Mouse (Mus musculus) ES-E14 (cell line): ENCODE results near the gene Ccdc7a. TPM values are rescaled to one million over a fixed set of nuclear protein-coding genes. Genes with fewer than 3 reads are reported as not detected.

Experiments used
- DNase-seq: peaks from one replicate; pipeline ENCODE4 v3.0.0-alpha.2; 2013; ENCODE audit warnings: low read depth, low spot score
- H3K27ac ChIP-seq: 2 replicates; pipeline ENCODE4 v1.5.1; 2012; ENCODE audit warnings: low read depth, mild to moderate bottlenecking, low read length, moderate library complexity, mixed read lengths; ENCODE audit not compliant: poor library complexity, insufficient read depth, severe bottlenecking
- H3K36me3 ChIP-seq: 2 replicates; pipeline ENCODE4 v1.6.1; 2012; ENCODE audit warnings: mild to moderate bottlenecking, low read length, moderate library complexity, mixed read lengths; ENCODE audit not compliant: control insufficient read depth, poor library complexity, insufficient read depth, severe bottlenecking
- H3K4me1 ChIP-seq, 2 experiments: fragments of 150-350 bp in 1 of 2; sonication (generic) in 1 of 2; 2 replicates each; pipeline ENCODE4 v1.6.1; 2012; ENCODE audit warnings: low read length in 2 of 2, mild to moderate bottlenecking in 1 of 2, mixed read lengths in 1 of 2; ENCODE audit not compliant: control insufficient read depth in 2 of 2, insufficient read depth in 2 of 2, poor library complexity in 1 of 2
- H3K4me3 ChIP-seq, 2 experiments: fragments of 150-350 bp in 1 of 2; sonication (generic) in 1 of 2; 2 replicates each; pipeline ENCODE4 v1.5.1; 2012; ENCODE audit warnings: low read length in 2 of 2, low read depth in 1 of 2, mild to moderate bottlenecking in 1 of 2, mixed read lengths in 1 of 2; ENCODE audit not compliant: insufficient read depth in 1 of 2, poor library complexity in 1 of 2, severe bottlenecking in 1 of 2
- H3K9ac ChIP-seq: 2 replicates; pipeline ENCODE4 v1.6.1; 2012; ENCODE audit warnings: low read depth, mild to moderate bottlenecking, low read length, mixed read lengths; ENCODE audit not compliant: poor library complexity, insufficient read depth, severe bottlenecking
- H3K9me3 ChIP-seq: fragments of 150-350 bp; sonication (generic); 2 replicates; pipeline ENCODE4 v1.6.1; 2012; ENCODE audit warnings: low read depth, mild to moderate bottlenecking, low read length; ENCODE audit not compliant: control insufficient read depth, insufficient read depth
- CHD2 ChIP-seq: IDR thresholded peaks from 2 replicates; pipeline ENCODE4 v1.6.1; 2014; ENCODE audit warnings: mild to moderate bottlenecking, low read depth, low read length, inconsistent platforms
- HCFC1 ChIP-seq: IDR thresholded peaks from 2 replicates; pipeline ENCODE4 v1.6.1; 2012; ENCODE audit warnings: low read length, inconsistent platforms, borderline replicate concordance; ENCODE audit not compliant: insufficient read depth
- MAFK ChIP-seq: IDR thresholded peaks from 2 replicates; pipeline ENCODE4 v1.6.1; 2014; ENCODE audit warnings: mild to moderate bottlenecking, low read depth, low read length, inconsistent platforms; ENCODE audit not compliant: insufficient read depth
- ZC3H11A ChIP-seq: IDR thresholded peaks from 2 replicates; pipeline ENCODE4 v1.6.1; 2012; ENCODE audit warnings: low read depth, mild to moderate bottlenecking, inconsistent platforms, low read length, borderline replicate concordance
- ZNF384 ChIP-seq: IDR thresholded peaks from 2 replicates; pipeline ENCODE4 v1.6.1; 2012; ENCODE audit warnings: low read depth, low read length, inconsistent platforms
- in situ Hi-C, 2 experiments: fragments of 600-800 bp; cut with MboI; formaldehyde crosslinking; loops; one replicate each; pipeline ENCODE4 v1.15.1; 2025; ENCODE audit warnings: low sequenced_read_pairs in 2 of 2, inconsistent platforms in 1 of 2; ENCODE audit not compliant: unreplicated experiment in 2 of 2
- total RNA-seq: library from RNA; depleted of rRNA; stranded (reverse); fragments of 300-350 nt; gene quantifications from 2 replicates; pipeline ENCODE4 v1.2.3, GENCODE M21; 2012

Gene Ccdc7a
- total RNA-seq, 1 experiment: not detected

- TF ChIP-seq HCFC1 (no peak), MAFK (no peak), CHD2 (no peak), ZC3H11A (no peak), ZNF384 (no peak)
- no peaks in the 10 kb centered on the region for H3K4me1 ChIP-seq
- H3K9ac ChIP-seq: no peak overlapping the region
- H3K9me3 ChIP-seq: no peaks in the 10 kb centered on the region
- no peak overlapping the region for H3K4me3 ChIP-seq
- no peak overlapping the region for H3K27ac ChIP-seq
- H3K36me3 ChIP-seq: no peaks in the 10 kb centered on the region
- in situ Hi-C loops: no loop called here
- DNase-seq: no peak
Measured at GRCm38 (mm10) chr8:128933446-128933845, 131.9 kb downstream of the Ccdc7a start.

GRCm38 (mm10) chr8:128882719-128883118, 182.6 kb downstream of the Ccdc7a start:
- no peaks in the 10 kb centered on the region for H3K4me1 ChIP-seq
- in situ Hi-C loops: no loop called here
- no peak overlapping the region for H3K27ac ChIP-seq
- TF ChIP-seq CHD2 (no peak), HCFC1 (no peak), ZC3H11A (no peak), MAFK (no peak), ZNF384 (no peak)
- no peak for DNase-seq
- no peak overlapping the region for H3K9ac ChIP-seq
- no peak overlapping the region for H3K4me3 ChIP-seq
- no peaks in the 10 kb centered on the region for H3K36me3 ChIP-seq
- H3K9me3 ChIP-seq: no peaks in the 10 kb centered on the region

- Histone ChIP-seq H3K36me3 (no peaks in the 10 kb centered on the region), H3K27ac (no peak overlapping the region), H3K9me3 (no peaks in the 10 kb centered on the region), H3K9ac (no peak overlapping the region), H3K4me1 (no peaks in the 10 kb centered on the region), H3K4me3 (no peak overlapping the region)
- no peak for TF ChIP-seq ZNF384
- no peak for TF ChIP-seq HCFC1
- no peak for TF ChIP-seq MAFK
- TF ChIP-seq CHD2: no peak
- no peak for DNase-seq
- in situ Hi-C loops: no loop called here
Measured at GRCm38 (mm10) chr8:128843749-128844148, 221.6 kb downstream of the Ccdc7a start.

GRCm38 (mm10) chr8:128812521-128812920, 252.8 kb downstream of the Ccdc7a start:
- H3K4me3 ChIP-seq: no peak overlapping the region
- H3K9me3 ChIP-seq: no peaks in the 10 kb centered on the region
- no peaks in the 10 kb centered on the region for H3K36me3 ChIP-seq
- no peak overlapping the region for H3K9ac ChIP-seq
- no peaks in the 10 kb centered on the region for H3K4me1 ChIP-seq
- TF ChIP-seq CHD2 (no peak), MAFK (no peak), ZC3H11A (no peak), ZNF384 (no peak), HCFC1 (no peak)
- no peak for DNase-seq
- in situ Hi-C loops: no loop called here
- H3K27ac ChIP-seq: no peak overlapping the region

- DNase-seq: no peak
- TF ChIP-seq ZNF384: no peak
- TF ChIP-seq ZC3H11A: no peak
- TF ChIP-seq MAFK: no peak
- TF ChIP-seq HCFC1: no peak
- TF ChIP-seq CHD2: no peak
Measured at GRCm38 (mm10) chr8:128798594-128798993, 266.7 kb downstream of the Ccdc7a start, which contains the start of gene Gm3952. TSS of gene Gm3952 (minus strand) at chr8:128798694.

More at GRCm38 (mm10) chr8:128798594-128798993, 266.7 kb downstream of the Ccdc7a start, which contains the start of gene Gm3952:
- in situ Hi-C loops: no loop called here
- no peaks in the 10 kb centered on the region for H3K36me3 ChIP-seq
- H3K27ac ChIP-seq: no peak within 1 kb of the TSS
- H3K4me3 ChIP-seq: no peak within 1 kb of the TSS
- no peaks in the 10 kb centered on the region for H3K4me1 ChIP-seq
- no peaks in the 10 kb centered on the region for H3K9me3 ChIP-seq
- H3K9ac ChIP-seq: no peak within 1 kb of the TSS
